Mouse (Mus musculus) gonadal fat pad, adult 2 months (tissue): ENCODE results near the gene Clec4b1. TPM values are rescaled to one million over a fixed set of nuclear protein-coding genes. Genes with fewer than 3 reads are reported as not detected.
"Not testable (repeated sequence)": the region's sequence is repeated elsewhere in the genome, so short reads cannot be mapped to it uniquely, and the experiment has no call there.

Source experiments
- DNase-seq: peaks from one replicate; pipeline ENCODE4 v3.0.0-alpha.2; 2012; ENCODE audit warnings: low read depth
- polyA plus RNA-seq: library from polyadenylated mRNA; depleted of rRNA; stranded (reverse); fragments of >200 nt; gene quantifications from 2 replicates; pipeline ENCODE4 v1.2.3, GENCODE M21; 2012; rRNA removed

The Clec4b1 gene
- 2.0 and 5.9 TPM in 2 replicates for polyA plus RNA-seq

DNA sequence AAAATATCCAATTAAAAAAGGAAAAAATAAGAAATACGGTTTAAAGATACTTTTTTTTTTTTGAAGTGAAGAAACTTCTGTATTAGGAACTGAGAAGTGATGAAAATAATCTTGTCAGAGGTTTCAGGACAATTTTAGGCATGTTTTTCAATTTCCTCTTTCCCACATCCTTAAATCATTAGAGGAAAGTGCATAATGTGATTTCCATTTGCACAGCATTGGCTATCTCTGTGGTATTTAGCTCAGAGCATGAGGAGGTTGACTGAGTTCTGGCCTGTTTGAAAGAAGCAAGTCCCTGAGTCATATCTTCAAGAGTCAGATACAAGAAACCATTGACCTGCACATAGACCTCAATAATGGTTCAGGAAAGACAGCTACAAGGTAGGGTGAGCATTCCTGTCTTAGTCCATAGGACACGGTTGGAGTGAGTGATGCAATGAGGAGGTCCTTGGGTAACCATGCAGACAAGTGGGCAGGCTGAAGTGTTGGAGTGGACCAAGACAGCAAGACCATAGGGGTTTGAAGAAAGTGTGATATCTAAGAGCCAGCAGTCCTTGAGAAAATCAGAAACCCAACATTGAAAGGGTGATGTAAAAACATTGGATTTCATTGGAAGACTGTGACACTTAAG is at the start of gene Clec4b1:
TSS of gene Clec4b1 (plus strand) at position 221 of the 631 bp plus-strand sequence.
- no peak for DNase-seq

DNA sequence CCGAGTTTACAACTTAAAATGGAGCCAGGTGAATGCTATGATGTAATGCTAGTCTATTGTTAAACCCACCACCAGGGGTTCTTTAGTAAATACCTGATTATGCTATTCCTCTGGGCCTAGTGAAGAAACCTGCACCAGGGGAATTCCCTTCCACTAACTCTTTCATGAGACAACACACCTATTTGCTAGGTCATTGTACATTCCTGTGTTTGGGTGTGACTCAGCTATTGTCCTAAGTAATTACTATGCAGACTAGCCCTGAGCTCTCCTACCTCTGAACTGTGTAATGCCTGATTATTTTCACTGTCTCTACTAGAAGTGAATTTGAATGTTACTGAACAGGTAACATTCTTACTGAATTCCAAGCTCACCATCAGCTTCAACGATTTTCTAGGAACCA is 45.1 kb upstream of the Clec4b1 start:
- DNase-seq: not testable (repeated sequence)

DNA sequence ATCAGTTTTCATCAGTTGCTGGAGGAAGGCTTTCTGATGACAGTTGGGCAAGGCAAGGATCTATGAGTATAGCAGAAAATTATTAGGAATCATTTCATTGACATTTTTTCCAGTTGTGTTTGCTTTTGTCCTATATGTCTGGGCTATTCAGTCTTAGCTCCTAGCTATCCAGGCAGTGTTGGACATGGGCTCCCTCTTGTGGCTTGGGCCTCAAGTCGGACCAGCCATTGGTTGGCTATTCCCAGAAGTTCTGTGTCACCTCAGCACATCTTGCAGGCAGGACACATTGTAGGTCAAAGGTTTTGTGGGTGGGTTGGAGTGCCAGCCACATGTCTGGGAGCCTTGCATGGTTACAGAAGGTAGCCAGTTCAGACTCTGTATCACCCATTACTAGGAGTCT is 44.2 kb upstream of the Clec4b1 start:
- no peak for DNase-seq

DNA sequence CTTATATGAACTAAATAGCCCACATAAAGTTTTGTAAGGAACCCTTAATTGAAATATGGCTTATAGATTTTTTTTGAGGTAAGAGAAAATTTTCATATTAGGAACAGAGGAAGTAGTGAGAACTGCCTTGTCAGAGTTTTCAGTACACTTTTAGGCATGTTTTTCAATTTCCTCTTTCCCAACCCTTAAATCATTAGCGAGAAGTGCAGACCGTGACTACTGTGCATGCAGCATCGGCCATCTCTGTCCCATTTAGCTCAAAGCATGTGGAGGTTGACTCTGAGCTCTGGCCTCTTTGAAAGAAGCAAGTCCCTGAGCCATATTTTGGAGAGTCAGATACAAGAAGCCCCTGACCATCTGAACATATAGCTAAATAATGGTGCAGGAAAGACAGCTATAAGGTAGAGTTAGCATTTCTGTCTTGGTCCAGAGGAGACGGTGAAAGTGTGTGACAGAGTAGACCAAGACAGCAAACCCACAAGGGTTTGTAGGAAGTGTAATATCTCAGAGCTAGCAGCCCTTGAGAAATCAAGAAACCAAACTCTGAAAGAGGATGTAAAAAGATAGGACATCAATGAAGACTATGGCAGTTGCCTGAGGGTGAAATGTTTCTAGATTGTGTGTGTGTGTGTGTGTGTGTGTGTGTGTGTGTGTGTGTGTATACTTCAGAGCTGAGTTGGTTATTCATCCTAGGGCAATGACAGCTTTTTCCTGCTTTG is 45.5 kb downstream of the Clec4b1 start:
- no peak for DNase-seq

DNA sequence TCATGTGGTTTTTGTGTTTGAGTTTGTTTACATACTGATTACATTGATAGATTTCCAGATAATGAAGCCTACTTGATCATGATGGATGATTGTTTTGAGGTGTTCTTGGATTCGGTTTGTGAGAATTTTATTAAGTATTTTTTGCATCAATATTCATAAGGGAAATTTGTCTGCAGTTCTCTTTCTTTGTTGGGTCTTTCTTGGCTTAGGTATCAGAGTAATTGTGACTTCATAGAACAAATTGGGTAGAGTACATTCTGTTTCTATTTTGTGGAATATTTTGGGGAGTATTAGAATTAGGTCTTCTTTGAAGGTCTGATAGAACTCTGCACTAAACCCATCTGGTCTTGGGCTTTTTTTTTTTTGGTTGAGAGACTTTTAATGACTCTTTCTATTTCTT is 56.4 kb downstream of the Clec4b1 start, which contains the start of gene Clec4a2:
TSS of gene Clec4a2 (plus strand) at position 301 of the 400 bp plus-strand sequence.
- DNase-seq: not testable (repeated sequence)

Other genes with a start within 250 kb of the Clec4b1 start
- gene Slc2a3, start 248.3 kb upstream of the Clec4b1 start, polyA plus RNA-seq: 23.2 and 27.8 TPM in 2 replicates
- gene Foxj2, start 230.0 kb upstream of the Clec4b1 start, polyA plus RNA-seq: 10.4 and 15.8 TPM in 2 replicates
- gene C3ar1, start 193.8 kb upstream of the Clec4b1 start, polyA plus RNA-seq: 7.3 and 8.2 TPM in 2 replicates
- gene Necap1, start 175.5 kb upstream of the Clec4b1 start, polyA plus RNA-seq: 24.9 and 26.0 TPM in 2 replicates
- 4.8 and 5.1 TPM in 2 replicates for gene Clec4a1, start 128.1 kb upstream of the Clec4b1 start, polyA plus RNA-seq
- gene Clec4a3, start 97.4 kb upstream of the Clec4b1 start, polyA plus RNA-seq: 2.6 and 2.7 TPM in 2 replicates
- gene Clec4a4, start 59.6 kb upstream of the Clec4b1 start, polyA plus RNA-seq: not detected in 2 replicates
- 6.1 and 7.1 TPM in 2 replicates for gene Clec4a2, start 56.5 kb downstream of the Clec4b1 start, polyA plus RNA-seq
- not detected in 2 replicates for gene Clec4b2, start 122.9 kb downstream of the Clec4b1 start, polyA plus RNA-seq
- 1.5 and 1.6 TPM in 2 replicates for gene Clec4n, start 179.9 kb downstream of the Clec4b1 start, polyA plus RNA-seq
- gene Clec4d, start 212.1 kb downstream of the Clec4b1 start, polyA plus RNA-seq: 0.49 and 0.53 TPM in 2 replicates
- 0.10 and 0.28 TPM in 2 replicates for gene Clec4e, start 239.9 kb downstream of the Clec4b1 start, polyA plus RNA-seq